Mouse (Mus musculus): ENCODE measurements around the gene Rassf1.
"Not testable (repeated sequence)": the region's sequence is repeated elsewhere in the genome, so short reads cannot be mapped to it uniquely, and the experiment has no call there.

Rassf1 gene

DNA sequence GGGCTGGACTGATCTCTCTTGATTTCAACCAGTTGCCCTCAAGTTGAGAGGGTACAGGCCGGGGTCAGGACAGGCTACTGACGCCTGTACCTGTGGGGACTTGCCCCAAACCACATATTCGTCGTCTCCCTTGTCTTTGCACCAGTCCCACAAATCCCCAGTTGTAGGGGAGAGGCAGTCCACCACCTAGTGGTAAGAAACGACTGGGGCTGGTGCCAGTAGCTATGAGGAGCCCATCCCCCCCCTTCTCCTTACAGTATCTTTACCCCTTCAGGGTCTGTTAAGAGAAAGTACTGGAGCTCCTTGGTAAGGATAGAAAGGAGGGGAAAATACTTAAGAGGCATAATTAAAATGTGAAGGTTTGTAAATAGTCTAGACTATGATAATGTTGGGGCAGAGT, 14.2 kb downstream of the Rassf1 start:
- not testable (repeated sequence) for DNase-seq (ENCODE audit: low read depth, low spot score); H3K36me3 ChIP-seq (ENCODE audit: control insufficient read depth, insufficient read depth, low read length, poor library complexity, severe bottlenecking); H3K27me3 ChIP-seq (ENCODE audit: control insufficient read depth, insufficient read depth, low read length, poor library complexity, severe bottlenecking)

DNA sequence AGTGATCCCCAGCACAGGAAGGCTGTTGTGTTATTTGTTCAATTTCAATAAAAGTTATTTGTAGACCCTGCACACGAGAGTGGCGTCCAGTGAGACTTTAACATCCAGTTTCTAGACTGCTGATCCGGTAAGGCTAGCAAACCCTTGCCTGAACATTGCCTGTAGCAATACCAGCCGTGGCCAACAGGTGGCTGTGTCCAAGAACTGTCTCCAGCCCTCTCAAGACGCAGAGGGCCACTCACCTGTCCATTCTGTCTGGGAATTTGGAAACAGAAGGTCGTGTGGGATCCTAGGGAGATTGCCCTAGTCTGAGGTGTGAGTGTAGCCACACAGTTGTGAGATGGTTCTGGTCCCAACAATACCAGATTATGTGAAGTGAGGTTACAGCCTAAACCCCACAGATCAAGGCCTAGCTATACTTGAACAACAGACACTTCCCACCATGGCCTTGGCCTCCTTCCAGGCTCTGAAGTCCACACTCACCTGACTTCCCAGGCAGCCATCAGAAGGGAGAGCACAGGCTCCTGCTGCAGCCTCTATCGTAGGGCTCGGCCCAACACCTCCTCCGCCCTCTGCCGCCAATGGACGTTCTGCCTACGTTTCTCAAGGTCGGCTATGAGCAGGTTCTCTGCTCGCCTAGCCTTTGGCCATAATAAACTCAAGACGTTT, 14.8 kb downstream of the Rassf1 start:
- Histone ChIP-seq H3K36me3 (ENCODE audit: control insufficient read depth, insufficient read depth, low read length, poor library complexity, severe bottlenecking) (no peaks in the 10 kb centered on the region), H3K27me3 (ENCODE audit: control insufficient read depth, insufficient read depth, low read length, poor library complexity, severe bottlenecking) (no peaks in the 10 kb centered on the region)
- DNase-seq (ENCODE audit: low read depth, low spot score), result peak; percentile 88

DNA sequence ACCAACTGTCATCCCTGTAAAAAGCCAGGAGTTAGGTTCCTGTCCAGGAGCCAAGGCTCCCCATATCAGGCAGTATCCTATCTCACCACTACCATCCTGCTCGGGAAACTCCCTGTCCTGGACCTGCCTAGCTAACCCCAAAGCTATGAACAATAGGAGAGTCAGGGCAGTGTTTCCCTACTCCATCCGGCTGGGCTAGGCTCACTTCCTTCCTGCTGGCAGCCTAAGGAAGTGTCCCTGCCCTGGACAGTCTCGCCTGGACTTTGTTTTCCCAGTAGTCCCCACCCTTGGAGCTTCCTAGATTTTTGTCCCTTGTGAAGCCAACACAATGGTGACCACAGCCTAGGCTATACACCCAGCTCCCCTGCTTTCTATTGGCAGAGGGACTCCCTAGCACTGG, 15.5 kb downstream of the Rassf1 start:
- DNase-seq (ENCODE audit: low read depth, low spot score), result no peak
- no peaks in the 10 kb centered on the region for H3K36me3 ChIP-seq (ENCODE audit: control insufficient read depth, insufficient read depth, low read length, poor library complexity, severe bottlenecking)
- no peaks in the 10 kb centered on the region for H3K27me3 ChIP-seq (ENCODE audit: control insufficient read depth, insufficient read depth, low read length, poor library complexity, severe bottlenecking)

DNA sequence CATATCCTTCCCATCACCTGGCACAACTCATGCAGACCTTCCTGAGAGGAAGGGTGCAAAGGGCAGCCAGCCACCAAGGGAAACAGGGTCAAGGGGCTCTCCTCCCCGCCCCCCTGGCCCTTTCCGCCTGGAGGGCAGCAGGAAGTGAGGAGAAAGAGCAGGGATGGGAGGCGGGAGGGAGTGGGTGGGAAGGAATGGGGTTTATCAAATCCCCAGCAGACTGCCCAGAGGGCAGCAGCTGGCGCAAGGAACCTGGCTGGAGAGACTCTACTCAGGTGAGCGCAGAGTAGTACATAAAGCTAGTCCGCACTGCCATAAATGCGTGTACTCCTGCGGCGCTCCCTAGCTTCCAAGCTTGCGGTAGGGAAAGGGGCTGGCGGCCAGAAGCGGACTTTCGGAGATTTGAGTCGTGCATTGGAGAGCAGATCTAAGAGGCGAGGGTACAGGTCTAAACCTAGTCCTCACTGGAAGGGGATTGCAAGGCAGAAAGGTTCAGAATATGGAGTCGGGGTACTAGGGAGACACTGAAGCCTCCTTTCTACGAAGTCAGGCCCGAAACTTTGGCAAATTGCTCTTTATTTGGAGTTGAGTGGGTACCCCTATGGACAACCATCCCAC, 16.5 kb downstream of the Rassf1 start, which contains the start of gene Hyal2:
Gene Hyal2 (plus strand): TSS at position 244 of the 618 bp plus-strand sequence.
- DNase-seq (ENCODE audit: low read depth, low spot score), result no peak
- Histone ChIP-seq H3K27me3 (ENCODE audit: control insufficient read depth, insufficient read depth, low read length, poor library complexity, severe bottlenecking) (no peaks in the 10 kb centered on the region), H3K36me3 (ENCODE audit: control insufficient read depth, insufficient read depth, low read length, poor library complexity, severe bottlenecking) (no peaks in the 10 kb centered on the region)

DNA sequence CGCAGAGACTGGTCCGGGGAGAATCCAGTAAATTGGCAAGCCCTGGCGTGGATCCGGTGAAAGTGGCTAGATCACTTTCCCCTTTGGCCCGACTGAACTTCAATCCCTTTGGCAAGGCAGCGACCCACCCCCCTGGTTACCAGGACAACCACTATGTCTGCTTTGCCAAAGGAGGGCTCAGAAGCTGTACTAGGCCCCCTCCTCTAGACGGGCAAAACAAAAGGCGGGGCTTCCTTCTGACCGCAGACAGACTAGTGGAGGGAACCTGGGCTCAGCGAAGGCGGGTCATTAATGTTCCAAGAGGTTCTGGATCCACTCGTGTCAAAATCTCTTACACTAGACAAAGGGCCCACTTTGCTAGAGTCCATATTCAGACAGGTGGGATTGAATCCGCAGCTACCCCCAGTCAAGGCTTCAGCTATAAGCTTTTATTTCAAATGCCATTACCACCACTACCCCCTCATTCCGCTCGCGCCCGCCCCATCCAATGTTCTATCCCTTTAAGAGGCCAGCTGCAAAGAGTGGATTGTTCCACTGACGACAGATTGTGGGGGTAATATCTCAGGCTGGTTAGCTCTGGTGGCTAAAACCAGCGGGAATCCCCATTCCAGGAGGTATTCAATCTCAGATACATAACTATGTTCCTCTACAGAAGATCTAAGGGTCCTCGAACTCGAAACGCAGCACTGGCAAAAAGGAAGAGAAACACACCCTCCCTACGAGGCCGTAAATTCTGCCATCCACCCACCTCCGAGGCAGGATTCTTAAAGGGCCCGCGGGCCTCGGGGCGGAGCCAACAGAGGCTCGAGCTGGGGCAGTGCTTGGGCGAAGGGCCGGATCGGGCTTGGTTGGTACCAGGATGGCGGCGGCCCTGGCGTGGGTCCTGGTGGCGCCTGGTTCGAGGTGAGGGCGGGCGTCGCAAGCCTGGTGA, 17.2 kb downstream of the Rassf1 start:
- peak; percentile 88 for DNase-seq (ENCODE audit: low read depth, low spot score)

DNA sequence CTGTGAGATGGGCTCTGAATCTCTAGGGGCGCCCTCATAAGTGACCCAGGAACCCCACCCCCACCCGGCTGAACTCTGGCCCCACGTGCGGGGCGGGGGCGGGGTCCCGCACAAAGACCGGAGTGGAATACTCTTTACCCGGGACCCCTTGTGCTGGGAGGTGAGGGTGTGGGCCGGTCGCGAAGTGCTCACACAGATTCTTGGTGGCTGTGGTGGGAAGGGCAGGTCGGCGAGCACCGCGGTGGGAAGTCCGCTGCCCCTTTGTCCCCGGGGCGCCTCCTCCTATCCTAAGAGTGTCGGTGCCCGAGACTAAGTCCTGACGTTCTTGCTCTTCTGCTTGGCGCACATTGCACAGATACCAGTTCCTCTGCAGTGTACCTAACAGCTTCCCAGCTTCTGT, 17.9 kb downstream of the Rassf1 start:
- H3K27me3 ChIP-seq (ENCODE audit: control insufficient read depth, insufficient read depth, low read length, poor library complexity, severe bottlenecking), result no peaks in the 10 kb centered on the region
- no peaks in the 10 kb centered on the region for H3K36me3 ChIP-seq (ENCODE audit: control insufficient read depth, insufficient read depth, low read length, poor library complexity, severe bottlenecking)
- DNase-seq (ENCODE audit: low read depth, low spot score), result no peak

More for the DNA sequence above, 17.2 kb downstream of the Rassf1 start:
- Histone ChIP-seq H3K36me3 (ENCODE audit: control insufficient read depth, insufficient read depth, low read length, poor library complexity, severe bottlenecking) (no peaks in the 10 kb centered on the region), H3K27me3 (ENCODE audit: control insufficient read depth, insufficient read depth, low read length, poor library complexity, severe bottlenecking) (no peaks in the 10 kb centered on the region)

DNA sequence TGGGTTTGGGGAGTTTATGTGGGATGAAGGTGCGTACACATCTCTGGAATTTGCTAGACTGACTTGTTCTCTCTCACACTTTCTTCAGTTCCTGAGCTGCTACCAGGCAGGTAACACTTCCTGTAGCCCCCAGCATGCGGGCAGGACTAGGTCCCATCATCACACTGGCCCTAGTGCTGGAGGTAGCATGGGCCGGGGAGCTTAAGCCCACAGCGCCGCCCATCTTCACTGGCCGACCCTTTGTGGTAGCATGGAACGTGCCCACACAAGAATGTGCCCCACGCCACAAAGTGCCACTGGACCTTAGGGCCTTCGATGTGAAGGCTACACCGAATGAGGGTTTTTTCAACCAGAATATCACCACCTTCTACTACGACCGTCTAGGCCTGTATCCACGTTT, 18.7 kb downstream of the Rassf1 start:
- no peak for DNase-seq (ENCODE audit: low read depth, low spot score)
- Histone ChIP-seq H3K27me3 (ENCODE audit: control insufficient read depth, insufficient read depth, low read length, poor library complexity, severe bottlenecking) (no peaks in the 10 kb centered on the region), H3K36me3 (ENCODE audit: control insufficient read depth, insufficient read depth, low read length, poor library complexity, severe bottlenecking) (no peaks in the 10 kb centered on the region)

DNA sequence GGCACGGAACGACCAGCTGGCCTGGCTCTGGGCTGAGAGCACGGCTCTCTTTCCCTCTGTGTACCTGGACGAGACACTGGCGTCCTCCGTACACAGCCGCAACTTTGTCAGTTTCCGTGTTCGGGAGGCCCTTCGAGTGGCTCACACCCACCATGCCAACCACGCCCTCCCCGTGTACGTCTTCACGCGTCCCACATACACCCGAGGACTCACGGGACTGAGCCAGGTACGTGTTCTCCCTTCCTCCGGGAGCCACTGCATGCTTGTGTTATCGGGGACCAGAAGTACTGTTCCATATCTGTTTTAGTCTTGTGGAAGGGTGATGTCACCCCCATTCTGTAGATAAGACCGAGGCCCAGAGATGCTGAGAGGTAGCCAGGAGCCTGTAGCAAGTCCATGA, 19.5 kb downstream of the Rassf1 start:
- Histone ChIP-seq H3K27me3 (ENCODE audit: control insufficient read depth, insufficient read depth, low read length, poor library complexity, severe bottlenecking) (no peaks in the 10 kb centered on the region), H3K36me3 (ENCODE audit: control insufficient read depth, insufficient read depth, low read length, poor library complexity, severe bottlenecking) (no peaks in the 10 kb centered on the region)
- DNase-seq (ENCODE audit: low read depth, low spot score), result no peak

DNA sequence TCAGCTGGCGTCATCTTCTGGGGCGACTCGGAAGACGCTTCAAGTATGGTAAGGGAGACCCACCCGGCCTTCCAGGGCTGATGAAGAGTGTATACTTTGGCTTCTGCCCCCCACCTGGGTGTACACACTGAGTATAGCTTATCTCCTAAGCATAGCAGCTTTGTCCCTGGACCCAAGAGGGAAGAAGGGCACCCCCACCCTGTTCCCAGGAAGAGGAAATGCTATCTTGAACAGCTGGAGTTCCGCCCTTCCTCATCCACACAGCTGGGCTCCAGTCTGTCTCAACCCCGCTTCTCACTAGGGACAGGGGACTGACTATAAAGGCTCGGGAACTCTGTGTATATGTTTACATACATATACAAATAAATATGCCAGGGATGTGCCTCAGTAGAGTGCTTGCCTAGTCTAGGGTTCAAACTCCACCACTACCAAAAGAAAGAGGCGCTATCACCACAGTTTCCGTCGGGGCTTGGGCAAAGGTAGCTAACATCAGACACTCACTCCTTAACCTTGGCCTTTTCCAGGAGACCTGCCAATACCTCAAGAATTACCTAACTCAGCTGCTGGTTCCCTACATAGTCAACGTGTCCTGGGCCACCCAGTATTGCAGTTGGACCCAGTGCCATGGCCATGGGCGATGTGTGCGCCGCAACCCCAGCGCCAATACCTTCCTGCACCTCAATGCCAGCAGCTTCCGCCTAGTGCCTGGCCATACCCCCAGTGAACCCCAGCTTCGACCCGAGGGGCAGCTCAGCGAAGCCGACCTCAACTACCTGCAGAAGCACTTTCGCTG, 20.4 kb downstream of the Rassf1 start:
- no peaks in the 10 kb centered on the region for H3K27me3 ChIP-seq (ENCODE audit: control insufficient read depth, insufficient read depth, low read length, poor library complexity, severe bottlenecking)
- no peak for DNase-seq (ENCODE audit: low read depth, low spot score)
- H3K36me3 ChIP-seq (ENCODE audit: control insufficient read depth, insufficient read depth, low read length, poor library complexity, severe bottlenecking), result no peaks in the 10 kb centered on the region

DNA sequence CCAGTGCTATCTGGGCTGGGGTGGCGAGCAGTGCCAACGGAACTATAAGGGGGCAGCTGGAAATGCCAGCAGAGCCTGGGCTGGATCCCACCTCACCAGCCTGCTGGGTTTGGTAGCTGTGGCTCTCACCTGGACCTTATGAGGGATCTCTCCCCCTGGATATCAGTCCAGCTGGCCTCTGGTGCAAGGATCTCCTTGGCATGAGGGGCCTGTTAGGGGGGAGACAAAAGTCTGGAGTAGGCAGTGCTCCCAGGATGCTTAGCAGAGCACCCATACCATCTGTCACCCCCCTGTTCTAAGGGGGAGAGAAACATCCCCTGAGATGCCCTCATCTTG, 20.9 kb downstream of the Rassf1 start:
- no peak for DNase-seq (ENCODE audit: low read depth, low spot score)
- no peaks in the 10 kb centered on the region for H3K27me3 ChIP-seq (ENCODE audit: control insufficient read depth, insufficient read depth, low read length, poor library complexity, severe bottlenecking)
- no peaks in the 10 kb centered on the region for H3K36me3 ChIP-seq (ENCODE audit: control insufficient read depth, insufficient read depth, low read length, poor library complexity, severe bottlenecking)

DNA sequence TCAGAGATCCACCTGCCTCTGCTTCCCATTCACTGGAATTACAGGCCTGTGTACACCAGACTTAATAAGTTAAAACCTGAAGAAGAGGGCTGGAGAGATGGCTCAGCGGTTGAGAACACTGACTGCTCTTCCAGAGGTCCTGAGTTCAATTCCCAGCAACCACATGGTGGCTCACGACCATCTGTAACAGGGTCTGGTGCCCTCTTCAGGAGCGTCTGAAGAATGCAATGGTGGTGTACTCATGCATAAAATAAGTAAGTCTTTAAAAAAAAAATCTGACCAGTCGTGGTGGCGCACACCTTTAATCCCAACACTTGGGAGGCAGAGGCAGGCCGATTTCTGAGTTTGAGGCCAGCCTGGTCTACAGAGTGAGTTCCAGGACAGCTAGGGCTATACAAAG, 22.4 kb downstream of the Rassf1 start:
- H3K27me3 ChIP-seq (ENCODE audit: control insufficient read depth, insufficient read depth, low read length, poor library complexity, severe bottlenecking); H3K36me3 ChIP-seq (ENCODE audit: control insufficient read depth, insufficient read depth, low read length, poor library complexity, severe bottlenecking); DNase-seq (ENCODE audit: low read depth, low spot score): not testable (repeated sequence)

DNA sequence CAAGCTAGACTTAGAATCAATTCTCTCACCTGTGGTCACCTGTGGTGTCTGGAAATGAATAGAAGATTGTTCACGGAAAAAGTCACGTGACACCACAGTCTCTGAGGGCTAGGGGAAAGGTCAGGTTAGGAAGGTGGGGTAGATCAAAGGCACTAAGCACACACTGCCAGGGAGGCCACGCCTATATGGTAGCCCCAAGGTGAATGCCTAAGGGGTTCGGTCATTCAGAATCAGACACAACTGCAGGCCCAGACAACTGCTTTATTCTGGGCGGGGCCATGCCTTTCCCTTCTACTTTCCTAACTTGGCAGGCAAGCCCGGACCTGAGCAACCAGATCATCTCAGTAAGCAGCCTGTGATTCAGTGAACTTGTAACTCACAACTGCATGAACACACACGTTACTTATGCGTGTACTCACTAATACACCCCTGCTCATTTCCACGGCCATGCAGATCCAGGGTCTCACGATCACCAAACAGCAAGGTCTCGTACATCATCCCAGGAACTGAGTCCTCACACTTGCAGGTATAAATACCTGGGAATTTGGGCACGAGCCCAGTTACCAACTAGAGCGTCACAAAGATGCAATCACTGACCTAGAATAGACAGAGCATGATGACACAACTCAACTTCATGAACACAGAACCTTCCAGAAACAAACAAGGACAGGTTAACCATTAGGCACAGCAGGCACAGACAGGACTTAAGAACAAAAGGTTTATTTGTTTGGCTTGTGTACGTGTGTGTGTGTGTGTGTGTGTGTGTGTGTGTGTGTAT, 24.4 kb downstream of the Rassf1 start:
- Histone ChIP-seq H3K27me3 (ENCODE audit: control insufficient read depth, insufficient read depth, low read length, poor library complexity, severe bottlenecking) (no peaks in the 10 kb centered on the region), H3K36me3 (ENCODE audit: control insufficient read depth, insufficient read depth, low read length, poor library complexity, severe bottlenecking) (no peaks in the 10 kb centered on the region)
- DNase-seq (ENCODE audit: low read depth, low spot score), result no peak

DNA sequence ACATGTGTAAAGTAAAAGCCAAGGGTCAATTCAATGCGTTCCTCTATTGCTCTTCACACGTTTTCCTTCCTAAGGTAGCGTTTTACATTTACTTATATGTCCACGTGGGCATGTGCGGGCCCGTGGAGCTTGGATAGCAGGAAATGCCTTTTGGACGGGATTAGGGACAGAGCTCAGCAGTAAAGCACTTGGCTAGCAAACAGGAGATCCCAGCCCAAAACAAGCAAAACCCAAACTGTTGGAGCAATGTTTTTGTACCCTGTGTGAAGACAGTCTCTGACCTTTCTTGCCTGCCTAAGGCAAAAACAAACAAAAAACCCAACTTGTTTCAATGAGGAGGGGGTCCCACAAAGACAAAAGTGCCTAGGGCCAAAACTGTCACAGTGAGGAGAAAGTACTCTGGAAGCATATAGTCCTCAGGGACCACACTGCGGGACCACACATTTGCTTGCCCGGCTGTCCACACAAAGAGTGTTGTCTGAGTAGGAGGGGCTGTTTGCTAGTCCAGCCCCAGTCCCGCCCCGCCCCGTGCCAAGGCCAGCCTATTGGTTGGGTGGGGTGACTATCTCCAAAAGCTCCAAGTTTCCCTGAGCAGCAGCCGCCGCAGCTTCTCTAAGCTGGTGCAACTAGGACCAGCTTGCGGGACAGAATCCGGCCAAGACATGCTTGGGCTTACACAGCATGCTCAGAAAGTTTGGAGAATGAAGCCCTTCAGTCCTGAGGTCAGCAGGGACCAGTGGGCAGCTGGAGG, 25.2 kb downstream of the Rassf1 start, which contains the start of gene Hyal1:
Gene Hyal1 (plus strand): TSS at position 571 of the 751 bp plus-strand sequence.
- Histone ChIP-seq H3K36me3 (ENCODE audit: control insufficient read depth, insufficient read depth, low read length, poor library complexity, severe bottlenecking) (no peaks in the 10 kb centered on the region), H3K27me3 (ENCODE audit: control insufficient read depth, insufficient read depth, low read length, poor library complexity, severe bottlenecking) (no peaks in the 10 kb centered on the region)
- no peak for DNase-seq (ENCODE audit: low read depth, low spot score)

Measured in splenic B cell, adult 2 months (primary cell).